Mouse (Mus musculus): ENCODE measurements around the gene Rabep2.
A peak's percentile ranks its signal among the peaks of the same experiment; 100 is the strongest.
"Not testable (repeated sequence)": the region's sequence is repeated elsewhere in the genome, so short reads cannot be mapped to it uniquely, and the experiment has no call there.

The Rabep2 gene

DNA sequence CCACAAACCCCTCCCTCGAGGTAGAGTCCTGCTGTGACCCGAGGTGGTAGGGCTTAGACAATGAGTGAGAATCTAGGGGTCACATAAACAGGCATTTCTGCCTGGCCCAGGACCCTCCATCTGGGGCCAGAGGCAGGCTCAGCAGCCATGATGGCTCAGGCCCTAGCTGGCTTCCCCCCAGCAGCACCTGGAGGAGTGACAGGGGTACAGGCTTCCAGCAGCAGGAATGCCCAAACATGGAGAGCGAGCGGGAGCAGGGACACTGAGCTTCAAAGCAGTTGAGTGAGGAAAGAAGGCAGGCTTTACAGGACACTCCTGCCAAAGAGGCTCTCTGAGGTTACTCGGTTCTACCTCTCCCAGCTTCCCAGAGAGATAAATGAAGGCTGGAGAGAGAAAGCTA, 36.3 kb downstream of the Rabep2 start:
- DNase-seq (ENCODE audit: low read depth), result no peak

DNA sequence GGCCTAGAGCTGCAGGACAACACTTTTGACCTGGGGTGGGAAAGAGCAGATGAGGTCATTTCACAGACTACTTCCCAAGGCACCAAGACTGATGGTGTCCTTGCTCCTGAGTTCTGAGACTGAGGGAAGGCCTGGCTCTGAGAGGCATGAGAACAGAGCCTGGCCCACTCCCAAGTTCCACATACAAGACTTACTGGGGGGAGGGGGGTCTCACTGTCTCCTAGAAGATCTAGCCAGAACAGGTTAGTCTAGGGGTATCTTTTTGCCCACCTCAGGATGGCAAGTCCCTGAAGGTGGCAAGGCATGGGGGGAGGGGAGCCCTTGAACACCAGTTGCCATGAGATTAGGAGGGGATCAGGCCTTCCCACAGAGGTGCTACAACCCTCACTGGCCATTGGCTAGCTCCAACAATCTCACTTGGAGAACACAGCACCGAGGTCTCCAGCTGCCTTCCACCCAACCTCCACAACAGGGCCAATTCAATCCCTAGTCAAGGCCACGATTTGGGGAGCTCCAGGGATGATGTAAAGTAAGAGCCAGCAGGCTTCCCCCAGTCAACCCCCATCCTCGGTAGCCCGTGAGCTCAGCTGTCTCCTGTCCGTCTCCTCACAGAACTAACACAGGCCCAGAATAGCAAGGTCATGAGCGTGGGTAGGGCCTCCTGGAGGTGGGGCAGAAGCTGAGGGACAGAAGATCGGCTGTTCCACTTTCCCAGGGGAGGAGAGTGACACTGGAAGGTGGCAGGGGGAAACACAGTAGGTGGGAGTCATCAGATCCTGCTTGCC, 36.9 kb downstream of the Rabep2 start:
- no peak for DNase-seq (ENCODE audit: low read depth)

DNA sequence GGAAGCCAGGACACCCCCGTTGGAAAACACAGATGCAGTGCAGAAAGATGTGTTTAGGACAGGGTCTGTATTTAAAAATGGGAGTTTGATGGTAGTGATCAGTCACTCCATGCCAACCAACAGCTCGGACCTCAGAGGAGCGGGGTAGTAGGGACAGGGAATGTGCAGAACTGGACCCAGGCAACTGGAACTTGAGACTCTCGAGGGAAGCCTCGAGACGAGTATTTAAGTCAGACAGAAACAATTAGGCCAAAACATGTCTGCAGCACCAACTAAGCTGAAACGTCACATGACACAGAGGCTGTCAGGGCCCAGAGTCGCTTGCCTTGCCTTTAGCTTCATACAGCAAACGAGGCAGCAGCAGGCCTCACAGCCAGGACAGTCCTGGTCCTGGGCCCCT, 37.6 kb downstream of the Rabep2 start:
- no peak for DNase-seq (ENCODE audit: low read depth)

DNA sequence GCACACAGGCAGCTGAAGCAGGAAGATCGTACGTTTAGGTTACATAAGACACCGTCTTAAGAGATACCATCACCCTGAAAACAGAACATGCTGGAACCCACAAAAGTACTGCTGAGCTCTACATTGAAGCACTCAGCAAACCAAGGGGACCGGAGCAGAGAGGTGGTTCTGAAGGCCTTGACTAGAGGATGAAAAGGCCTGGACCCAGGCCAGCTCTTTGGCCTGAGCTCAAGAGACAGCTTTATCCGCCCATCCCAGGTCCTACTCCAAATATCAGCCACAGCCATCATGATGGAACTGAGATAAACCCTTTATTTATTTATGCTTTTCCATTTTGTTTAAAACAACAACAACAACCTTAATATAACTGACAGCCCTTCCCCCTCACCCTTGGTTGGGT, 38.1 kb downstream of the Rabep2 start:
- DNase-seq (ENCODE audit: low read depth), result no peak

DNA sequence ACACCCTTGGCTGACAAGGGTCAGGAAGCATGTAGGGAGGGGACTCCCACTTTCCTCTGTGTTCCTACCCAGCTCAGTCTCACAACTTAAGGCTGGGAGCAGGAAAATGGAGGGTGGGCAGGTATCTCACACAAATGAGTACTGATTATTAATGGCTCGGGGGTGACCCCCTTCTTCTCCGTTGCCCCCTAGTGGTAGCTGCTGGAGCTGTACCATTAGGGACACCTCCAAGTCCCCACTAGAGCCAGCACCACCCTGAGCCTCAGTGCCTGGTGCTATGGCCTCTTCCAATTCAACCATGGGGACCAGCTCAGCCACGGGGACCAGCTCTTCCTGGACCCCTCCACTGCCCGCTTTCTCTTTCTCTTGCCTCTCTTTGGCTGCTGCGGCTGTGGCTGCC, 38.7 kb downstream of the Rabep2 start:
- peak; percentile 68 for DNase-seq (ENCODE audit: low read depth)

GRCm38 (mm10) chr7:126467834-126468627, 39.5 kb downstream of the Rabep2 start:
- no peak for DNase-seq (ENCODE audit: low read depth)

- peak; percentile 51 for DNase-seq (ENCODE audit: low read depth)
These were observed 41.5 kb downstream of the Rabep2 start for GRCm38 (mm10) chr7:126470077-126470476.

GRCm38 (mm10) chr7:126471361-126471760, 42.8 kb downstream of the Rabep2 start:
- DNase-seq (ENCODE audit: low read depth), result no peak

DNA sequence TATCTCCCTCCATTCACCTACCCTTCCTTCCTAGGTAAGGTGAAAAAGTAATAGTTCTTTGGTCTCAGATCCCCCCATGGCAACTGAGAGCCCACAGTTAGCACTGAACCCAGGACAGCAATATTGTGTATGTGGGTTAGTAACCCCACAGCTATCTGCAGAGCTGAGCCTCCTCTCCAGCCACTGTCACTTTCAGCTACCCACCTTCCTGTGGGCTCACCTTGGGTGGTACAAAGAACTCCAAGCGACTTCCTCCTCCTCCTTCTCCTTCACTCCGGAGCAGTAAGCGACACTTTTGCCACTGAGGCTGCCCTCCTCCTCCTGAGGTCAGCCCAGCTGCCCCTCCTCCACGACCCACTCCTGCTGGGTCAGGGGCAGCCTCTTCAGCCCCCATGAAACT, 43.3 kb downstream of the Rabep2 start:
- no peak for DNase-seq (ENCODE audit: low read depth)

GRCm38 (mm10) chr7:126472306-126472705, 43.7 kb downstream of the Rabep2 start:
- DNase-seq (ENCODE audit: low read depth), result peak; percentile 56

GRCm38 (mm10) chr7:126472713-126473112, 44.2 kb downstream of the Rabep2 start:
- no peak for DNase-seq (ENCODE audit: low read depth)

DNA sequence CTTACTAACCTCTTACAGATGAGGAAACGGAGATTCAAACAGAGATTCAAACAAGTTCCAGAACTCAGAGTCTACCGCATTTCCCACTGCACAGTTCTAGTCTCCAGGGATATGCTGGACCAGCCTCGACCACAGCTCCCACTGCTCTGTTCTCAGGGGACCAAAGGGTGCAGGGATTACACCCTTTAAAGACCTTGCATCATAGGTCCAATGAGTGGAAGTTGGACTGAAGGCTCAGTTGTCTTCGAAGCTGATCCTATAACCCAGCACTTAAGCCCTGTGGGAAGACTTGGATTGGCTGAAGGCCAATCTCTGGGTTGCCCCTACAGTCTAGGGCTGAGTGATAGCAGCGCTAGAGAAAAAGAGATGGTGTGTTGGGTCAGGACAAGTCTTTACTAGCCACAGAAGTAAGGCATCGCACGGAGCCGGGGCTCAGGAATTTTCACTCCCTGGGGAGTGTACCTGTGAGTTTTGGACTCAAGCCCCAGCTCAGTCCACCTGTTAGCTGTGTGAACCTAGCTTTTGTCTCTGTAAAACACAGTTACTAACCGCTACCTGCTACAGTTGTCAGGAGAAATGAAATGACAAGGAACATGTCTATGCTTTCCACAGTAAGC, 45.0 kb downstream of the Rabep2 start:
- DNase-seq (ENCODE audit: low read depth), result no peak

DNA sequence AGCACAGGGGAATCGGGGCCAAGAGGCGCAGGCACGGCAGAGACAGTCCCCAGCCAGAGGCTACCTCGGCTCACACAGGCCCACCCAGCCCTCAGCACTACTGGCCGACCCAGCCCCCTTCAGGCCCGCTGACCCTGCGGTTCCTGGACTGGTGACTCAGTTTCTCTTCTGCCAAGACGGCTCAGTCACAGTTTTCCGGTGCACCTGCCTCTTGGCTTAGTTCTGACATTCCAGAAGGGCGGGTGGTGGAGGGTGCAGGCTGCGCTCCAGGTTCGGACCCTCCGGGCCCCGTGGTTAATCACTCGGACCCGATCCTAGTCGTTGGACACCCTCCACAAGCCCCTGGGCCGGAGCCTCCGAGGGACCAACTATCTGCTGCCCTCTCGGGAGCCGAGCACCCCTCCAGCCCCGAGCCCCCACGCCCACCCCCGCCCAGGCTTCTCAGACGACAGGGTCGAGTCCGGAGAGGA, 46.0 kb downstream of the Rabep2 start:
- DNase-seq (ENCODE audit: low read depth), result no peak

DNA sequence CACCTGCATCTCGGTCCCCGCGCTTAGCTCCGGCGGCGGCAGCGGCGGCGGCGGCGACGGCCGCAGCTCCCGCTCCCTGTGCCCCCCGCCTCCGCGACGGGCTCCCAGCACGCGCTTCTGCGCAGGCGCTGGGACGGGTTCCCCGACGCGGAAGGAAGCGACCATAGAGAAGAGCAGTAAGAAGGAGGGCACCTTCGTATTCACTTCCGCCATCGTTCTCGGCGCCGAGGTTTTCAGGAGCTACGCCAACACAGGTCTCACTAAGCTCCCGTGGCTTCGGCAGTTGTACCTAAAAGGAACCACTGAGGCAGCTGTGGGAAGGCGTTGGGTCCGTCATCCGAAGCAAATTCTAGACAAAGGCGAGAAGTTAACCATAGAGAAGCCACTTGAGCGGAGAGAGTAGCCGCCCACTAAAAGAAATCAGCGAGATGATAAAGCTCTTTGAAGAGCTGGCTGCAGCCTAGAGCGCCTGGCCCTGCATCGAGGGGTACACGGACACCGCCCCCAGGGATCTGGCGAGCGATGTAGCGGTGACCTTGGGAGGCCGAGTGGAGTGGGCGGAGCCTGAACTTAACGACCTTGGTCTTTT, 46.5 kb downstream of the Rabep2 start, which contains the start of gene Sh2b1:
Sh2b1 (minus strand) TSS at position 432 of the 589 bp plus-strand sequence.
- peak; percentile 85 for DNase-seq (ENCODE audit: low read depth)

DNA sequence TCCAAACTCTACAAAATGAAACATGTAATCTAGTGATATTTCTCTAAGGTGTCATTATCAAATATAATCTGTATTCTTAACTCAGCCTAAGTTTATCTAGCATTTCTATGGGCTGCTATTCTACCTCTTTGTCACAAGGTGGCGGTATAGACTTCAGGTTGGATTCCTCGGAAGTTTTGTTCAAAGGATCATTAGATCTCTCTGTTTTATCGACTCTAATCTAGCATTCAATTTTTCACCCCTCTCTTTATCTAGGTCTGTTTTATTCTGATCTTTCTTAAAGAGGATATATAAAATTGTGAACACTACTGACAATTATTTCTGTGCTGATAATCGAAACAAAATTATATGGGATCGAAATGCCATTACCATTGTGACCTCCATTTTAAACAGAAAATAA, 53.1 kb downstream of the Rabep2 start:
- DNase-seq (ENCODE audit: low read depth), result no peak

DNA sequence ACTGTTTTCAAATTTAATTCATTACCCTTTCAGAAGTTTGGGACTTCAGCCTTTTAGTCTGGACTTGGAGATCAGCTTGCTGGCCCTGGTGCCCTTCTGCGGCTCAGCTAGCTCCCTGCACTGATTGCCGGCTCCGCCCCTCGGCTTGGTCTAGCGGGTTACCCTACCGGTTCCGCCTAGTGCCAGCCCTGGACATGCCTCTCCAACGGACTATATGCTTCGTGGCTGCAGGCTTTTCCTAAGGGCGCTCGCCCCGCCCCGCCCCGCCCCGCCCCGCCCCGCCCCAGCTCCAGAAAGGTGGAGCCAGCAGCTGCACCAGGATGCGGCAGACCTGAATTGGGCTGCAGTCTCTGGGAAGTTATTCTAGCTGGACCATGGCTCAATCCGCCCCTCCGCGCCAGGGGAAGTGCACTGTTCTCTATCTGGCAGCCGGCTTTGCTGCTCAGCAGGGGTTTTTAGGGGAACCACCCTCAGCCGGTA, 53.9 kb downstream of the Rabep2 start:
- no peak for DNase-seq (ENCODE audit: low read depth)

- DNase-seq (ENCODE audit: low read depth), result peak; percentile 91
These were observed 58.5 kb downstream of the Rabep2 start, which contains the start of gene Tufm for GRCm38 (mm10) chr7:126487052-126487483. Gene Tufm, plus strand, starts transcription at chr7:126487361.

- not testable (repeated sequence) for DNase-seq (ENCODE audit: low read depth)
These were observed 59.2 kb downstream of the Rabep2 start for GRCm38 (mm10) chr7:126487617-126488385.

DNA sequence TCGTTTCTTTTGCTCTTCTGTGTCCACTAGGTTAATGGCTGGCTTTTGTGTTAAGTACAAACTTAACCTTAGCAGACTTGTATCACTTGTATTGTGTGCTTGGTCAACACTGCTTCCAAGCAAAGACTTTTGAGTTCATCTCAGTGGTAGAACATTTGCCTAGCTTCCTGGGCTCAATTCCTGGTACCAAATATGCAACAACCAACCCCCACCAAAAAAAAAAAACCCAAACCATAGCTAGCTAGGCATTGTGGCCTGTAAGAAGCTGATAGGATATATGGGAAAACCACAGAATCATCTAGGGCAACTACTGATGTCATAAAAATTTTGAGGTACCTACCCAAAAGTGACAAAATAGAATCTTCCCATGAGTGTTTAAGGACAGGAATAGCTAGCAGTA, 62.4 kb downstream of the Rabep2 start:
- DNase-seq (ENCODE audit: low read depth), result no peak

- no peak for DNase-seq (ENCODE audit: low read depth)
These were observed 63.4 kb downstream of the Rabep2 start for GRCm38 (mm10) chr7:126491973-126492372.

DNA sequence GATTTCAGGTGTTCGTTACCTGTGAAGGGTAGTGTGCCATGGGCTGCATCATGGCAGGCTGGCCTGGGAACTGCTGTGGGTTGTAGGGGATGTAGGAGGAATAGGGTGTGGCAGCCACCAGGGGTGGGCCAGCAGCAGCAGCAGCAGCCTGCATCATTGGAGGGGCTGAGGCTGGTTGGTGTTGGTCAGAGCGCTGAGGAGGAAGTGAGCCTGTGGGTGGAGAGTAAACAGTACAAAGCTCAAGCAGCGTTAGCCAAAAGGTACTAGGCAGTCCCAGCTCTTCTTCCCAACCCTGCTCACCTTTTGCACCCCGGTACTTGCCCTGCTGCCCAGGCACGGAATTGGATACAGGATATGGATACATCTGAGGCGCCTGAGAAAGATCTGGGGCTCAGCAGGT, 65.6 kb downstream of the Rabep2 start:
- no peak for DNase-seq (ENCODE audit: low read depth)
